In the genomic region with DNA sequence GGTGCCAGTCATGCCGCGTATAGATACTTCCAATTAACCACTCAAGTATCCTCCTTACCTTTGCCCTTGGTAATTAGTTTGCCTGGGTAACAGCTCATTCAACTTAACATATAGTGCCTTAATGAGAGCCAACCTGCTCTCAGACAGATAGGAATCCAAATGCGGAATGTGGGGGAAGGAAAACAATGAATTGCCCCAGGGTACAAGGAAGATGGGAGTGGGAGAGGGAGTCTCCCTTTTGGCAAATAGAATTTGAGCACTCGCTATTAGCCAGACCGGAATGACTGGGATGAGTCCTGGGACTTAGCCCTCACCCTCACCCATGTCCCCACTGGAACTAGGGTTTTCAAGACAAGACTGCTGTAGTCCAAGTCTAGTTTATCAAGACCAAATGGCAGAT, we compare ENCODE assay signal across 8 mouse cellular contexts. TPM values are rescaled to one million over a fixed set of nuclear protein-coding genes. Genes with fewer than 3 reads are reported as not detected.
DNase-seq lines count a peak whose midpoint lies in the region; ATAC-seq and TF ChIP-seq lines count a peak whose summit lies in the region.
"Had no signal": no experiment of that assay in that cellular context is flagged by ENCODE, and none has a peak within 500 bp of the region (broad histone marks: within the 10 kb centered on the region; RNA-seq: fewer than 3 reads in every experiment).

No protein-coding gene starts in this region.

- no peak for DNase-seq in lung, postnatal 0 days (ENCODE audit: low spot score)
- no peak for DNase-seq in lung, postnatal 10 days
- no peak for DNase-seq in forebrain, embryonic 14.5 days (ENCODE audit: low spot score)
- peak; percentile 11 for DNase-seq in yolk sac, embryonic 10.5 days (ENCODE audit: low spot score)
- DNase-seq in cerebellum, adult 2 months = no peak
- no peak for DNase-seq in B cell, adult 2 months

- TF ChIP-seq POLR2A in cerebellum, adult 2 months (IDR thresholded peaks at IDR 0.05; ENCODE audit: borderline replicate concordance, insufficient read depth, low read length) = no peak

- no peaks in the 10 kb centered on the region for H3K9me3 ChIP-seq in lung, postnatal 0 days (ENCODE audit: low read length)
- H3K9me3 ChIP-seq in forebrain, embryonic 14.5 days (replicated peaks; ENCODE audit: control insufficient read depth, low read length) = no peaks in the 10 kb centered on the region
- no peaks in the 10 kb centered on the region for H3K9me3 ChIP-seq in liver, embryonic 12.5 days (replicated peaks)

- 15% methylated on average over 5 of the region's 5 CpGs for WGBS in lung, postnatal 0 days
- 4% methylated on average over 5 of the region's 5 CpGs for WGBS in forebrain, embryonic 14.5 days
- 13% methylated on average over 5 of the region's 5 CpGs for WGBS in liver, embryonic 12.5 days (ENCODE audit: insufficient replicate concordance)
- WGBS in cerebellum, adult 2 months = 54% methylated on average over 5 of the region's 5 CpGs

- TF ChIP-seq EP300 in lung, postnatal 0 days (IDR thresholded peaks at IDR 0.05) = no peak

- H3K4me2 ChIP-seq in lung, postnatal 0 days (replicated peaks; ENCODE audit: low read depth, low read length) = peak overlapping the region; percentile 98
- peak overlapping the region; percentile 89 for H3K4me2 ChIP-seq in forebrain, embryonic 14.5 days (ENCODE audit: low read length)
- peak overlapping the region; percentile 62 for H3K4me2 ChIP-seq in liver, embryonic 12.5 days

- no peak for TF ChIP-seq CTCF in lung, postnatal 0 days (IDR thresholded peaks at IDR 0.05)
- TF ChIP-seq CTCF in cerebellum, adult 2 months (IDR thresholded peaks at IDR 0.05; ENCODE audit: borderline replicate concordance, insufficient read depth, low read depth, low read length) = no peak

- ATAC-seq in lung, postnatal 0 days = no peak
- ATAC-seq in forebrain, embryonic 14.5 days = no peak; the same call in 1 of the 2 replicates
- ATAC-seq in liver, embryonic 12.5 days = no peak

- H3K4me1 ChIP-seq in lung, postnatal 0 days (ENCODE audit: insufficient read depth, low read depth, low read length) = no peaks in the 10 kb centered on the region
- H3K4me1 ChIP-seq in forebrain, embryonic 14.5 days (ENCODE audit: control insufficient read depth, insufficient read depth, low read length) = peaks cover 18% of the 10 kb centered on the region; the same call in 1 of the 2 replicates
- no peaks in the 10 kb centered on the region for H3K4me1 ChIP-seq in liver, embryonic 12.5 days
- H3K4me1 ChIP-seq in cerebellum, adult 2 months (ENCODE audit: control insufficient read depth, insufficient read depth, low read length) = no peaks in the 10 kb centered on the region; the same call in 1 of the 2 replicates

- H3K36me3 ChIP-seq in lung, postnatal 0 days (ENCODE audit: insufficient read depth, low read length) = no peaks in the 10 kb centered on the region
- H3K36me3 ChIP-seq in forebrain, embryonic 14.5 days (ENCODE audit: control insufficient read depth, insufficient read depth, low read length) = no peaks in the 10 kb centered on the region
- no peaks in the 10 kb centered on the region for H3K36me3 ChIP-seq in liver, embryonic 12.5 days

- no peak overlapping the region for H3K27ac ChIP-seq in lung, postnatal 0 days (ENCODE audit: low read length)
- H3K27ac ChIP-seq in forebrain, embryonic 14.5 days (ENCODE audit: low read depth, low read length) = no peak overlapping the region
- no peak overlapping the region for H3K27ac ChIP-seq in liver, embryonic 12.5 days
- H3K27ac ChIP-seq in cerebellum, adult 2 months (ENCODE audit: insufficient read depth, low read length) = no peak overlapping the region
- H3K27ac ChIP-seq: macrophage had no signal

- H3K4me3 ChIP-seq in lung, postnatal 0 days (ENCODE audit: low read depth, low read length) = peak overlapping the region; percentile 79; the same call in 1 of the 2 replicates
- peak overlapping the region; percentile 82 for H3K4me3 ChIP-seq in forebrain, embryonic 14.5 days (ENCODE audit: low read depth, low read length)
- H3K4me3 ChIP-seq in liver, embryonic 12.5 days = peak overlapping the region; percentile 61
- no peak overlapping the region for H3K4me3 ChIP-seq in cerebellum, adult 2 months (replicated peaks; ENCODE audit: insufficient read depth, low read depth, low read length)

- H3K9ac ChIP-seq in lung, postnatal 0 days (replicated peaks; ENCODE audit: low read depth) = no peak overlapping the region
- H3K9ac ChIP-seq in forebrain, embryonic 14.5 days (ENCODE audit: low read length) = peak overlapping the region; percentile 83
- H3K9ac ChIP-seq in liver, embryonic 12.5 days = no peak overlapping the region

- no peaks in the 10 kb centered on the region for H3K27me3 ChIP-seq in lung, postnatal 0 days (replicated peaks; ENCODE audit: insufficient read depth, low read length)
- peaks cover 11% of the 10 kb centered on the region; the same call in 1 of the 2 replicates for H3K27me3 ChIP-seq in forebrain, embryonic 14.5 days (replicated peaks; ENCODE audit: control insufficient read depth, insufficient read depth, low read length)
- peaks cover 55% of the 10 kb centered on the region for H3K27me3 ChIP-seq in liver, embryonic 12.5 days (replicated peaks)
- no peaks in the 10 kb centered on the region for H3K27me3 ChIP-seq in cerebellum, adult 2 months (ENCODE audit: control insufficient read depth, insufficient read depth, low read length)

RNA-seq across cellular contexts. Expression of a gene that starts 1.0 kb away (rescaled TPM):
- polyA plus RNA-seq in lung, postnatal 0 days (2015; fragmentation: Nextera tagmentation; extraction: Ambion mirVana) = 3.8 and 5.0 TPM in 2 replicates
- 10.9 and 12.7 TPM in 2 replicates for polyA plus RNA-seq in forebrain, embryonic 14.5 days (2014; fragmentation: Nextera tagmentation; extraction: Ambion mirVana)
- polyA plus RNA-seq in liver, embryonic 12.5 days (2016; fragmentation: Nextera tagmentation; extraction: Ambion mirVana) = 2.5 and 3.1 TPM in 2 replicates
- polyA plus RNA-seq in cerebellum, adult 2 months (2012; rRNA removed) = 29.5 and 30.7 TPM in 2 replicates
